Mouse (Mus musculus) stomach, postnatal 0 days (tissue): Measurements from ENCODE around the gene Igf2.

Experiments used
- CTCF ChIP-seq: IDR thresholded peaks from 2 replicates; pipeline ENCODE4 v1.5.1; 2016; ENCODE audit warnings: antibody characterized with exemption, low read depth, mild to moderate bottlenecking, moderate library complexity
- EP300 ChIP-seq: optimal IDR thresholded peaks from 2 replicates; pipeline ENCODE3; 2016; ENCODE audit warnings: antibody characterized with exemption

- TF ChIP-seq CTCF (no peak), EP300 (no peak)
These were observed 12.9 kb downstream of the Igf2 start for GRCm38 (mm10) chr7:142653726-142654125.
